Mouse (Mus musculus) E14TG2a.4 (cell line): ENCODE results near the gene Fam20c.

Source experiments
- H3K27me3 ChIP-seq: 2 replicates; pipeline ENCODE4 v1.6.1; 2014; ENCODE audit warnings: low read length, control low read depth; ENCODE audit not compliant: insufficient read depth
- H3K36me3 ChIP-seq: 2 replicates; pipeline ENCODE4 v1.6.1; 2014; ENCODE audit warnings: low read length, control low read depth; ENCODE audit not compliant: insufficient read depth
- H3K4me1 ChIP-seq: replicated peaks from 2 replicates; pipeline ENCODE4 v1.6.1; 2014; ENCODE audit warnings: low read depth, low read length, control low read depth
- H3K4me3 ChIP-seq: replicated peaks from 2 replicates; pipeline ENCODE4 v1.5.1; 2014; ENCODE audit warnings: mild to moderate bottlenecking, low read length
- H3K9me3 ChIP-seq: 2 replicates; pipeline ENCODE4 v1.6.1; 2014; ENCODE audit warnings: low read length, control low read depth
- CTCF ChIP-seq: conservative IDR thresholded peaks from 2 replicates; pipeline ENCODE4 v1.5.1; 2014; ENCODE audit warnings: low read length
- NANOG ChIP-seq: IDR thresholded peaks from 2 replicates; pipeline ENCODE4 v1.6.1; 2014; ENCODE audit warnings: borderline replicate concordance, low read length, mixed read lengths
- POU5F1 ChIP-seq: IDR thresholded peaks from 2 replicates; pipeline ENCODE4 v1.6.1; 2014; ENCODE audit warnings: low read length, borderline replicate concordance

Gene Fam20c

DNA sequence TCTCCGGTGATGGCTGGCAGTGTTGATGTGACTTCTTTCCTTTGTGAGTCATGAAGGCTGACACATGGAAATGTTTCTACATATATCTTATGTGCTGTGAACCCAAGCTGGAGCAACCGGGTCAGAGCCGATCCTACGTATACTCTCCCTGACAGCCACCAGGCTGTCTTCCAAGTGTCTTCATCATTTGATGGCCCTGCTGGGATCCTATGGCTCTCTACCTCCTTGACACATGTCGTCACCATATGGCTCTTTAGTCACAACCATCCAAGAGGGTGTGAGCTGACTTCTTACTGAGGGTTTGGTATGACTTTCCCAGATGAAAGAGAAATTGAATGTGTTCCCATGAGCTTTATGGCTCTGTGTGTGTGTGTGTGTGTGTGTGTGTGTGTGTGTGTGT is 50.0 kb downstream of the Fam20c start:
- Histone ChIP-seq H3K4me3 (no peak overlapping the region), H3K4me1 (no peaks in the 10 kb centered on the region), H3K36me3 (no peaks in the 10 kb centered on the region), H3K27me3 (no peaks in the 10 kb centered on the region), H3K9me3 (no peaks in the 10 kb centered on the region)
- TF ChIP-seq NANOG, result no peak
- no peak for TF ChIP-seq POU5F1

DNA sequence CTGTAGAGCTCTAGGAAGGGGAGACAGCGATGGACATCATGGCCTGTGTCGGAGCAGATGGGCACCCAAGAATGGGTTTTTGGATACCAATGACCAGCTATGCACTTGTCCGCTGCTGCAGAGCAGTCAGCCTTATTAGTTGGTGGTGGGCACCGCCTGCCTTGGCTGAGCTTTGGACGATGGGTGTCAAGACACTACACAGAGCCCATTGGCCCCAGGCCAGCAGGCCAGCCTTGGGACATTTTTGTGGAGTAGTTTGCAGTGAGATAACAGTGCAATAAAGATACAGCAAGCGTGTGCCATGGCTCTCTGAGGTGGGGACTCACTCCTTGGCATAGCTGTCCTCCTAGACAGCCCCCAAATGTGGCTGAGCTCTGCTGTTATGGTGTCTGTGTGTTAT is 55.5 kb downstream of the Fam20c start:
- no peaks in the 10 kb centered on the region for H3K4me1 ChIP-seq
- H3K4me3 ChIP-seq, result no peak overlapping the region
- TF ChIP-seq CTCF (no peak), NANOG (no peak), POU5F1 (no peak)
- no peaks in the 10 kb centered on the region; the same call in 1 of the 2 replicates for H3K27me3 ChIP-seq
- no peaks in the 10 kb centered on the region for H3K9me3 ChIP-seq
- no peaks in the 10 kb centered on the region; the same call in 1 of the 2 replicates for H3K36me3 ChIP-seq

DNA sequence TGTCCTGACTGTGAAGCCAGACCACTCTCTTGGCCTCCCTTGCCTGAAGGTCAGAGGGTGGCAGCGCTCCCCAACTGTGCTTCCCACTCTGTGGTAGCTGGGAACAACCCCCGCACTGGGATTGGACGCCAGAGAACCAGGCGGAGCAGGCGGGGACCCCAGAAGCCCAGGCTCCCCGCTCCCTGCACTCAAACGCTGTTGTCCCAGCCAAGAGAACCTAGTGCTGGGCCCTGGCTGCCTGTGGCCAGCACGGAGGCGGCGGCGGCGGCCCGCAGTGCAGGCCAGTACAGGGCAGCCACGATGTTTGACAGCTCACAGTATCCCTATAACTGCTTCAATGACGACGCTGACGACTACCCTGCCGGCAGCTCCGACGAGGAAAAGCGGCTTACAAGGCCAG is 65.5 kb downstream of the Fam20c start, which contains the start of gene Gm5294:
TSS of gene Gm5294 (plus strand) at position 301 of the 400 bp plus-strand sequence.
- Histone ChIP-seq H3K4me3 (peak within 1 kb of the TSS; percentile 73), H3K27me3 (peaks cover 68% of the 10 kb centered on the region), H3K9me3 (peaks cover 6% of the 10 kb centered on the region), H3K4me1 (peaks cover 22% of the 10 kb centered on the region), H3K36me3 (no peaks in the 10 kb centered on the region)
- TF ChIP-seq CTCF, result no peak
- TF ChIP-seq NANOG, result no peak
- TF ChIP-seq POU5F1, result no peak

DNA sequence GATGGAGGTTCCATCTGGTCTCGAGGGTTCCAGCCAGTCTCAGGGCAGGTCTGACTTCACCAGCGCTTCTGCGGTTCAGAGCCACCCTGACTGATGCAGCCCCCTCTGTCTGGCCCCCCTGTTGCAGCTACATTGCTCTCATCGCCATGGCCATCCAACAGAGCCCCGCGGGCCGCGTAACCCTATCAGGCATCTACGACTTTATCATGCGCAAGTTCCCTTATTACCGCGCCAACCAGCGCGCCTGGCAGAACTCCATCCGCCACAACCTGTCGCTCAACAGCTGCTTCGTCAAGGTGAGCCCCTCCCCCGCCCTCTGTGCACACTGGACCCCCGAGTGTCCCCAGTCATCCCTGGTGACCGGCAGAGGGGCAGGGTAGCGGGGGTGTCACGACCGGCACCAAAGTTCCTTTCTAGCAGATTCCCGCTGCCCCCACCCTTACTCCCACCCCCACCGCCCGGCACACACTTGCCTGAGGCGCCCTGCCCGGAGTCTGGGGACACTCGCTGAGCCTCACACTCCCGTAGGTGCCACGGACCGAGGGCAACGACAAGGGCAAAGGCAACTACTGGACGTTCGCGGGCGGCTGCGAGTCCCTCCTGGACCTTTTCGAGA is 66.5 kb downstream of the Fam20c start:
- Histone ChIP-seq H3K4me3 (peak overlapping the region; percentile 73), H3K4me1 (peaks cover 22% of the 10 kb centered on the region), H3K9me3 (peaks cover 2% of the 10 kb centered on the region), H3K36me3 (no peaks in the 10 kb centered on the region), H3K27me3 (peaks cover 73% of the 10 kb centered on the region)
- TF ChIP-seq CTCF (no peak), POU5F1 (no peak), NANOG (no peak)

DNA sequence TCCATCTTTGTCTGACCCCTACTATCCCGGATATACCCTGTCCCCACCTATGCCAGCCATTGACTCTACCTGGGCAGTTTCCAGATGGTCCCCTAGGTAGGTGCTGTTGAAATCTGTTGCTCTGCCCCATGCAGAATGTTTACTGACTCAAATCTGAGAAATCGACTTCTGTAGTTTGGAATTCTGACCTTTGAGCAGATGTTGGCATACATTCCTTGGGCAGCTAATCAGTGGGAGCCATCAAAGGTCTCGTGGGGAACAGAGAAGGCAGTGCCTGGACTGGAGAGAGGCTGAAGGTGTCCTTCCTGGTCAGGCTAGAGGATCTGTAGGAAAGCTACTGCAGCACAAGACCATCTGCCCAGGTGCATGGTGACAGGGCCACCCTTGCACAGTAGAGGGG is 70.8 kb downstream of the Fam20c start:
- Histone ChIP-seq H3K36me3 (no peaks in the 10 kb centered on the region), H3K4me3 (no peak overlapping the region), H3K27me3 (peaks cover 49% of the 10 kb centered on the region), H3K4me1 (peaks cover 13% of the 10 kb centered on the region; the same call in 1 of the 2 replicates), H3K9me3 (no peaks in the 10 kb centered on the region)
- no peak for TF ChIP-seq CTCF
- no peak for TF ChIP-seq NANOG

DNA sequence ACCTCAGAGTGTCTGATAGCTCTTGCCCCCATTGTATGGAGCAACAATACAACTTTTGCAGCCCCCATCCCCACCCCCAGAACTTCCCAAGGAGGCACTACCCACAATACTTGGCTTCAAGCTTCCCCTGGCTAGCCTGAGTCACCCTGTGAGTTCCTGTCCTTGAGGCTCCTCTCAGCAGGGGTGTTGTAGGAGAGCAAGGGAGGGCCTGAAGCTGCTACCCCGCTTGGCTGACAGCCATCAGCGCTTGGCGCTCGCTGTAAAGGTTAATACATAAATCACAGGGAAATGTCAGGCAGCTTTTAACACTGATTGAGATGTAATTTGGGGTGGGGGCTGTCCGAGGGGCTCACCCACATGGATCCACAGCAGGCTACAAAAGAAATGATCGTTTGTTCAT is 79.1 kb downstream of the Fam20c start:
- Histone ChIP-seq H3K36me3 (no peaks in the 10 kb centered on the region), H3K9me3 (no peaks in the 10 kb centered on the region), H3K4me3 (no peak overlapping the region), H3K27me3 (no peaks in the 10 kb centered on the region), H3K4me1 (no peaks in the 10 kb centered on the region)
- TF ChIP-seq POU5F1 (no peak), NANOG (no peak), CTCF (no peak)

DNA sequence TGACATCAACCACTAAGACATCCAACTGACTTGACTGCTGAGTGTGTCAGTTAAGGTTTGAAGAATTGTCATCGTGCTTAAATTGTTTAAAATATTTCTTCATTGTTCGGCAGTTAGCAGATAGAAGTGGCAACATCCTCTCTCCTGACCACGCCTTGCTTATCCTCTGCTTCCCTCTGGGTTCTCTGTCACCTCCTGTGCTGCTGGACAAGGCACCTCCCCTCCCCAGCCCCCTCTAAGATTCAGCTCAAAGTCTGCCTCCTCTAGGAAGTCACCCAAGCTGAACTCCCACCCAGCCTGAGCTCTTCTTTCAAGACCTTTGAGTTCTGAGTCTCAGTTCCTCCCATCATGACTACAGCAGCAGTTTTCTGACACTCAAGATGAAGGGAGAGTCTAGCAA is 80.6 kb downstream of the Fam20c start:
- no peaks in the 10 kb centered on the region for H3K36me3 ChIP-seq
- H3K4me1 ChIP-seq, result no peaks in the 10 kb centered on the region
- no peaks in the 10 kb centered on the region for H3K9me3 ChIP-seq
- no peaks in the 10 kb centered on the region for H3K27me3 ChIP-seq
- no peak for TF ChIP-seq POU5F1
- no peak for TF ChIP-seq CTCF
- no peak for TF ChIP-seq NANOG
- no peak overlapping the region for H3K4me3 ChIP-seq

DNA sequence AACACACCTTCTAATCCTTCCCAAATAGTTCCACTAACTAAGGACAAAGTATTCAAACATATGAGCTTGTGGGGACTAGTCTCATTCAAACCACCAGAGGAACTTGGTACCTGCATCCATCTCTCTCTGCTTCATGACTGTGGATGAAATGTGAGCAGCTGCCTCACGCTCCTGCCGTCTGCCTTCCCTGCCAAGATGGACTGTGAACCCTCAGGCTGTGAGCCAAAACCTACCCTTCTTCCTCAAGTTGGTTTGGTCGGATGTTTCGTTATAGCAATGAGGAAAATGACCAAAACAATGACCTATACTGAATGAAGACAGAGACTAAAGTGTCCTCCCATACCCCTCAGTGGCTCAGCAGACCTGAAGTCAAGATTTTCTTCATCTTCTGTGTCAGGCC is 86.7 kb downstream of the Fam20c start:
- H3K4me1 ChIP-seq, result no peaks in the 10 kb centered on the region
- H3K4me3 ChIP-seq, result no peak overlapping the region
- H3K27me3 ChIP-seq, result no peaks in the 10 kb centered on the region
- H3K9me3 ChIP-seq, result peaks cover 32% of the 10 kb centered on the region
- no peaks in the 10 kb centered on the region for H3K36me3 ChIP-seq
- no peak for TF ChIP-seq NANOG
- no peak for TF ChIP-seq POU5F1
- no peak for TF ChIP-seq CTCF

DNA sequence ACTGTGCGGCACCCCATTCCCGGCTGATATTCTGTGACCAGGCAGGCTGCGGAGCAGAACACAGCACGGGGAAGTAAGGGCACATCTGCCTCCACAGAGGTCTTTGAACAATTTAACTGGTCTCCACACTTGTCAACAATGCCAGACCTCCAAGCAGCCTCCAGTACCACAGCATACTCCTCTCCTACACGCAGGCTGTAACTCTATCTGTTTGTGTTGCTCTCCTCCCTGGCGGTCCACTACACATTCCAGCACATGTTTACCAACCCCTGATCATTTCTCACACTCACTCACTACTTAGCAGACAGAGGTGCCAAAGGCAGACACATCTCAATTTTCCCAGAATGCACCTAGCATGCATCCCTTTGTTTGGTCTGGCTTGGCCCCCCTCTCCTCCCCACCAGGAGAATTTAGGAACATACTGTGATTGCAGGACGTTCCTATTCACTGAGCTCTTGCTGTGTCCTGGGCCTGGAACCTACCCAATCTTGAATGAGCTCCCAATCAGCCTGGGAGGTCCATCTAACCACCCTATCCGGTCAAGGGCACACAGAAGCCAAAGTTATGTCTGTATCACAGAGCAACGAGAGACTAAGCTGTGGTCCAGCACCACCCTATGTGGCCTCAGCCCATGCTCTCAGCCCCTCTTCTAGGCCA is 89.0 kb downstream of the Fam20c start:
- TF ChIP-seq POU5F1, result no peak
- no peak for TF ChIP-seq CTCF
- no peak for TF ChIP-seq NANOG
- Histone ChIP-seq H3K4me3 (no peak overlapping the region), H3K9me3 (peaks cover 32% of the 10 kb centered on the region), H3K27me3 (peaks cover 9% of the 10 kb centered on the region; the same call in 1 of the 2 replicates), H3K4me1 (peaks cover 4% of the 10 kb centered on the region), H3K36me3 (no peaks in the 10 kb centered on the region)
